Mouse (Mus musculus) limb, embryonic 13.5 days (tissue): ENCODE measurements around the gene Rnf157. TPM values are rescaled to one million over a fixed set of nuclear protein-coding genes. Genes with fewer than 3 reads are reported as not detected.
A peak's percentile ranks its signal among the peaks of the same experiment; 100 is the strongest.

Experiments
- ATAC-seq: fragments of 200-750 bp; cut with Nextera tagmentation; 2 replicates; pipeline ENCODE4 v1.8.0; 2017; ENCODE audit warnings: low read depth, moderate number of reproducible peaks, moderate TSS enrichment; ENCODE audit not compliant: low FRiP score
- H3K27ac ChIP-seq: fragments of 300-500 bp; sonication (generic); 2 replicates; pipeline ENCODE4 v1.5.1; 2015; ENCODE audit warnings: inconsistent platforms, mild to moderate bottlenecking, moderate library complexity
- H3K27me3 ChIP-seq: fragments of 300-500 bp; sonication (generic); 2 replicates; pipeline ENCODE4 v1.6.1; 2015; ENCODE audit warnings: mild to moderate bottlenecking, inconsistent platforms
- H3K36me3 ChIP-seq: fragments of 300-500 bp; sonication (generic); 2 replicates; pipeline ENCODE4 v1.6.1; 2015; ENCODE audit warnings: inconsistent platforms, mild to moderate bottlenecking, moderate library complexity
- H3K4me1 ChIP-seq: fragments of 300-500 bp; sonication (generic); 2 replicates; pipeline ENCODE4 v1.6.1; 2015; ENCODE audit warnings: inconsistent platforms
- H3K4me2 ChIP-seq: fragments of 300-500 bp; sonication (generic); replicated peaks from 2 replicates; pipeline ENCODE4 v1.6.1; 2015; ENCODE audit warnings: inconsistent platforms, mild to moderate bottlenecking, moderate library complexity
- H3K4me3 ChIP-seq: fragments of 300-500 bp; sonication (generic); 2 replicates; pipeline ENCODE4 v1.5.1; 2015; ENCODE audit warnings: moderate library complexity, mild to moderate bottlenecking, inconsistent platforms
- H3K9ac ChIP-seq: fragments of 300-500 bp; sonication (generic); 2 replicates; pipeline ENCODE4 v1.6.1; 2015; ENCODE audit warnings: mild to moderate bottlenecking, inconsistent platforms
- H3K9me3 ChIP-seq: fragments of 300-500 bp; sonication (generic); 2 replicates; pipeline ENCODE4 v1.6.1; 2016; ENCODE audit warnings: inconsistent platforms
- WGBS: fragments of 180-500 bp; shearing (Covaris S2); methylation state at CpG from one replicate; pipeline ENCODE4 v1.1.7; 2015; 5-methylcytosine and 5-hydroxymethylcytosine counted together
- polyA plus RNA-seq: library from polyadenylated mRNA; unstranded; fragments of >200 nt; fragmentation: Nextera tagmentation; extraction: Ambion mirVana; gene quantifications from 2 replicates; pipeline ENCODE4 v1.2.1, GENCODE M21; 2015

Rnf157 gene
- polyA plus RNA-seq, 1 experiment from 2014 or later = 18.6 TPM

- H3K4me3 ChIP-seq = peak overlapping the region; percentile 76
- no peaks in the 10 kb centered on the region for H3K9me3 ChIP-seq
- peaks cover 47% of the 10 kb centered on the region for H3K36me3 ChIP-seq
- H3K4me2 ChIP-seq = peak overlapping the region; percentile 87
- H3K27ac ChIP-seq = no peak overlapping the region
- 91% methylated on average over 2 of the region's 2 CpGs for WGBS
- no peaks in the 10 kb centered on the region for H3K27me3 ChIP-seq
- no peak overlapping the region for H3K9ac ChIP-seq
- H3K4me1 ChIP-seq = peaks cover 12% of the 10 kb centered on the region
- ATAC-seq = no peak
Observed at GRCm38 (mm10) chr11:116305423-116305822, 107.4 kb downstream of the Rnf157 start.

GRCm38 (mm10) chr11:116298621-116299020, 114.2 kb downstream of the Rnf157 start:
- no peak for ATAC-seq
- Histone ChIP-seq H3K4me1 (no peaks in the 10 kb centered on the region), H3K4me2 (no peak overlapping the region), H3K27me3 (no peaks in the 10 kb centered on the region), H3K4me3 (no peak overlapping the region), H3K36me3 (peaks cover 95% of the 10 kb centered on the region), H3K27ac (no peak overlapping the region), H3K9me3 (no peaks in the 10 kb centered on the region), H3K9ac (no peak overlapping the region)
- 91% methylated on average over 6 of the region's 6 CpGs for WGBS

GRCm38 (mm10) chr11:116298221-116298620, 114.6 kb downstream of the Rnf157 start:
- Histone ChIP-seq H3K27me3 (no peaks in the 10 kb centered on the region), H3K9ac (no peak overlapping the region), H3K9me3 (no peaks in the 10 kb centered on the region), H3K4me2 (no peak overlapping the region), H3K36me3 (peaks cover 91% of the 10 kb centered on the region), H3K4me3 (no peak overlapping the region), H3K27ac (no peak overlapping the region), H3K4me1 (no peaks in the 10 kb centered on the region)
- WGBS = 88% methylated on average over 11 of the region's 11 CpGs
- ATAC-seq = no peak

GRCm38 (mm10) chr11:116297017-116297416, 115.8 kb downstream of the Rnf157 start:
- no peaks in the 10 kb centered on the region for H3K27me3 ChIP-seq
- WGBS = 71% methylated on average over 3 of the region's 3 CpGs
- no peak overlapping the region for H3K9ac ChIP-seq
- H3K4me3 ChIP-seq = no peak overlapping the region
- ATAC-seq = no peak
- H3K9me3 ChIP-seq = no peaks in the 10 kb centered on the region
- no peak overlapping the region for H3K27ac ChIP-seq
- no peak overlapping the region for H3K4me2 ChIP-seq
- H3K4me1 ChIP-seq = no peaks in the 10 kb centered on the region
- peaks cover 91% of the 10 kb centered on the region for H3K36me3 ChIP-seq

GRCm38 (mm10) chr11:116296191-116296734, 116.6 kb downstream of the Rnf157 start:
- Histone ChIP-seq H3K4me3 (no peak overlapping the region), H3K27ac (no peak overlapping the region), H3K4me2 (no peak overlapping the region), H3K27me3 (no peaks in the 10 kb centered on the region), H3K4me1 (no peaks in the 10 kb centered on the region), H3K9ac (no peak overlapping the region), H3K9me3 (no peaks in the 10 kb centered on the region), H3K36me3 (peaks cover 91% of the 10 kb centered on the region)
- 90% methylated on average over 8 of the region's 8 CpGs for WGBS
- ATAC-seq = no peak

- Histone ChIP-seq H3K4me2 (no peak overlapping the region), H3K9me3 (no peaks in the 10 kb centered on the region), H3K27ac (no peak overlapping the region), H3K4me3 (no peak overlapping the region), H3K9ac (no peak overlapping the region), H3K27me3 (no peaks in the 10 kb centered on the region), H3K4me1 (no peaks in the 10 kb centered on the region), H3K36me3 (peaks cover 91% of the 10 kb centered on the region)
- WGBS = 29% methylated on average over 5 of the region's 5 CpGs
- no peak for ATAC-seq
Observed at GRCm38 (mm10) chr11:116294319-116294718, 118.5 kb downstream of the Rnf157 start.

GRCm38 (mm10) chr11:116293538-116294137, 119.2 kb downstream of the Rnf157 start:
- no peak for ATAC-seq
- Histone ChIP-seq H3K4me2 (no peak overlapping the region), H3K4me3 (no peak overlapping the region), H3K4me1 (no peaks in the 10 kb centered on the region), H3K9me3 (no peaks in the 10 kb centered on the region), H3K36me3 (peaks cover 91% of the 10 kb centered on the region), H3K27me3 (no peaks in the 10 kb centered on the region), H3K9ac (no peak overlapping the region), H3K27ac (no peak overlapping the region)
- WGBS = 88% methylated on average over 12 of the region's 12 CpGs

GRCm38 (mm10) chr11:116292401-116292800, 120.4 kb downstream of the Rnf157 start:
- H3K27me3 ChIP-seq = no peaks in the 10 kb centered on the region
- WGBS = 90% methylated on average over 13 of the region's 13 CpGs
- H3K4me3 ChIP-seq = no peak overlapping the region
- H3K9ac ChIP-seq = no peak overlapping the region
- H3K4me2 ChIP-seq = no peak overlapping the region
- no peak overlapping the region for H3K27ac ChIP-seq
- no peaks in the 10 kb centered on the region for H3K4me1 ChIP-seq
- no peak for ATAC-seq
- no peaks in the 10 kb centered on the region for H3K9me3 ChIP-seq
- H3K36me3 ChIP-seq = peaks cover 94% of the 10 kb centered on the region

- Histone ChIP-seq H3K9ac (no peak overlapping the region), H3K9me3 (no peaks in the 10 kb centered on the region), H3K4me1 (no peaks in the 10 kb centered on the region), H3K27me3 (peaks cover 8% of the 10 kb centered on the region), H3K27ac (no peak overlapping the region), H3K4me2 (no peak overlapping the region), H3K36me3 (peaks cover 79% of the 10 kb centered on the region), H3K4me3 (no peak overlapping the region)
- ATAC-seq = no peak
- 79% methylated on average over 8 of the region's 8 CpGs for WGBS
Observed at GRCm38 (mm10) chr11:116290556-116290955, 122.3 kb downstream of the Rnf157 start.

GRCm38 (mm10) chr11:116287351-116287750, 125.5 kb downstream of the Rnf157 start:
- Histone ChIP-seq H3K4me3 (no peak overlapping the region), H3K27ac (no peak overlapping the region), H3K27me3 (peaks cover 40% of the 10 kb centered on the region), H3K4me1 (0 out of 2 replicates have a peak, but pooled peaks cover 9% of the 10 kb centered on the region), H3K9me3 (no peaks in the 10 kb centered on the region), H3K36me3 (peaks cover 53% of the 10 kb centered on the region), H3K4me2 (no peak overlapping the region), H3K9ac (no peak overlapping the region)
- no peak for ATAC-seq
- 79% methylated on average over 5 of the region's 5 CpGs for WGBS

Other genes with a start within 250 kb of the Rnf157 start
- 48.6 and 48.9 TPM in 2 replicates for gene Fbf1, start 244.9 kb downstream of the Rnf157 start, polyA plus RNA-seq
- 63.3 and 72.1 TPM in 2 replicates for gene Ten1, start 214.2 kb downstream of the Rnf157 start, polyA plus RNA-seq
- 22.0 and 23.5 TPM in 2 replicates for gene Acox1, start 214.0 kb downstream of the Rnf157 start, polyA plus RNA-seq
- gene Evpl, start 175.0 kb downstream of the Rnf157 start, polyA plus RNA-seq = 3.3 and 4.0 TPM in 2 replicates
- 109 and 110 TPM in 2 replicates for gene Srp68, start 138.8 kb downstream of the Rnf157 start, polyA plus RNA-seq
- 0.18 and 0.27 TPM in 2 replicates for gene Galr2, start 132.1 kb downstream of the Rnf157 start, polyA plus RNA-seq
- gene Exoc7, start 105.8 kb downstream of the Rnf157 start, polyA plus RNA-seq = 76.5 and 80.2 TPM in 2 replicates
- 0.25 and 0.37 TPM in 2 replicates for gene Foxj1, start 77.6 kb downstream of the Rnf157 start, polyA plus RNA-seq
- gene Ubald2, start 21.1 kb upstream of the Rnf157 start, polyA plus RNA-seq = 28.2 and 30.2 TPM in 2 replicates
- 0.17 and 0.24 TPM in 2 replicates for gene Qrich2, start 53.2 kb upstream of the Rnf157 start, polyA plus RNA-seq
- gene Prpsap1, start 81.2 kb upstream of the Rnf157 start, polyA plus RNA-seq = 189 and 199 TPM in 2 replicates
- gene Sphk1, start 117.9 kb upstream of the Rnf157 start, polyA plus RNA-seq = 2.3 and 2.9 TPM in 2 replicates
- 10.3 and 12.1 TPM in 2 replicates for gene Ube2o, start 168.4 kb upstream of the Rnf157 start, polyA plus RNA-seq
- gene Aanat, start 173.4 kb upstream of the Rnf157 start, polyA plus RNA-seq = not detected in 2 replicates
- 4.0 and 5.1 TPM in 2 replicates for gene Rhbdf2, start 214.0 kb upstream of the Rnf157 start, polyA plus RNA-seq
- 0.56 and 0.83 TPM in 2 replicates for gene Prcd, start 240.5 kb upstream of the Rnf157 start, polyA plus RNA-seq
- 6.0 and 7.2 TPM in 2 replicates for gene Cygb, start 241.3 kb upstream of the Rnf157 start, polyA plus RNA-seq